Mouse (Mus musculus) CH12.LX (cell line): ENCODE data around the gene Ube2b.

Source experiments
- NELFE ChIP-seq: IDR thresholded peaks from 2 replicates; pipeline ENCODE4 v1.6.1; 2011; ENCODE audit warnings: low read depth, low read length, improper control_type of control experiment
- RCOR1 ChIP-seq: conservative IDR thresholded peaks from 2 replicates; pipeline ENCODE4 v1.6.1; 2012; ENCODE audit warnings: low read depth, mild to moderate bottlenecking, inconsistent platforms, low read length, improper control_type of control experiment

GRCm38 (mm10) chr11:51969511-51969910 lies 31.1 kb downstream of the Ube2b start:
- TF ChIP-seq NELFE (no peak; the same call in 1 of the 2 replicates), RCOR1 (no peak)
